Mouse (Mus musculus): ENCODE measurements around the gene Trdmt1.
"Not testable (repeated sequence)": the region's sequence is repeated elsewhere in the genome, so short reads cannot be mapped to it uniquely, and the experiment has no call there.

The Trdmt1 gene

DNA sequence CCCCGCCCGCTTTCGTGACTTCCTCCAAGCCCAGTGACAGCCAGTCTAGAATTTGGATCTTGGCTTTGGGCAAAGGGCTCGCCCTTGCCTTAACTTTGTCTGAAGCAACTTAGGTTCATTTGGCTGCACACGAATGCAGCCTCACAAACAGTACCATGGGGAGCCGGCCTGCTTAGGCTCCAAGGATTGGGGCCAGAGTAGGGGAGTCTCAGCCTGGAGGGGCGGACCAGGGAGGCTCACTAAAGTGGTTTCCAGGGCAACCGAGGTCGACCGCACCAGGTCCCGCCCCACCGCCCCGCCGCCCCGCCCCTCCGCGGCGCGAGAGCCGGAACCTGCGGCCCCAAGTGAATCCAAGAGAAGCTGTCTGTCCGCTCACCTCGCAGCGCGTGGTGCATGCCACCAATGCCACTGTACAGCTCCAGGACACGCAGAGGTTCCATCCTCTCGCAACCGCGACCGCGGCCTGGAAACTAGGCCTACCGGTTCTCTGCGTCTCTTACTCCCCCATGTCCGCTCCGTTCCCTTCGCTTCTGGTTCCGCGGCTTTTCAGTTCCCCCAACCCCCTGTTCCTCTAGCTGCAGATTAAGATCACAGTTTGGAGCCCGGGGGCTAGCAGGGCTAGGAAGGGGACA lies at the start of gene Trdmt1:
Gene Trdmt1 (minus strand): TSS at position 476 of the 632 bp plus-strand sequence.
- peak; percentile 84 for DNase-seq (ENCODE audit: low read depth, low spot score)

DNA sequence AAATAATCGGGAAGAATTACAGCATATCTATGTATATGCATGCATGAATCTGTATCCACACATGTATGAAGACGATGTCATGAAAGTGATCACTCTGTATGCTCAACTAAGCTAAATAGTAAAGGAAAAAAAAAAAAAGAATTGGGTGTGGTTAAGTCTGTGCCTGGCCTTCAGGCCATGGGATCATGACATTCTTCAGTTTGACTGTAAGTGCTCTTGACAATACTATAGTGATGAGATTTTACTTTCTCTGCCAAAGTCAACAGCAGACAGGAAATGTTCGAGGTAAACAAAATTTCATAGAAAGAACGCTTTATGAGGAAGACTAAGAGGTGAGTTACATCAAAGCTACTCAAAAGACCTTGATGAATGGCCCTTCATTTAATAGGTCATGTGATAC lies 48.9 kb upstream of the Trdmt1 start:
- DNase-seq (ENCODE audit: low read depth, low spot score), result no peak

GRCm38 (mm10) chr2:13583746-13584145 lies 39.3 kb upstream of the Trdmt1 start:
- not testable (repeated sequence) for DNase-seq (ENCODE audit: low read depth, low spot score)

DNA sequence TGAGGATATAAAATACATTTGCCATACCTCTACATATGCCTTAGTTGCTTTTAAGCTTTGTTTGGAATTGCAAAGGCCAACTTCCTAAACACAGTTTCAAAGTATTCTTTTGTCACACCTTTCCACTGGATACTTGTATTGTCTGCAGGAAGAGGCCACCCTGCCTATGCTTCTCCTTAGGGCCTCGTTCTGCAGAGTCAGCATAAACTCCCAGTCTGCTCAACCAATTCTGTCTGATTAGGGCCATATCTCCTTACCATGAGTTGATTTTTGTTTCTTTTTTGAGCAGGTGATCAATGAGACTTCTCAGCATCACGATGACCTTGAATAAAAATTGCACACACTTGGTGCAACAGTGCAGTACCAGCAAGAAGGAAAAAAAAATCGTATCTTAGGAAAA lies 37.7 kb upstream of the Trdmt1 start:
- DNase-seq (ENCODE audit: low read depth, low spot score), result no peak

GRCm38 (mm10) chr2:13579991-13580390 lies 35.5 kb upstream of the Trdmt1 start:
- DNase-seq (ENCODE audit: low read depth, low spot score), result no peak

DNA sequence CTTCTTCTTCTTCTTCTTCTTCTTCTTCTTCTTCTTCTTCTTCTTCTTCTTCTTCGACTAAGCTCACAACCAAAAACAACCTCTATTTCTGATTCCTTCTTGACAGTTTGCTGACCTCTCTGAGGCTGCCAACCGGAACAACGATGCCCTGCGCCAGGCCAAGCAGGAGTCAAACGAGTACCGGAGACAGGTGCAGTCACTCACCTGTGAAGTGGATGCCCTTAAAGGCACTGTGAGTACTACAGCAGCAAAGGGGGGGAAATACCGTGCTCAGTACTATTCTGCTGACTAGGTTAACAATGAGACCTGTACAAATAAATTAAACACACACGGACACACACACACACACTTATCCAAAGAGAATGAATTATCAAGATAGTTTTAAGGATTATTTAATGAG lies 34.8 kb upstream of the Trdmt1 start:
- DNase-seq (ENCODE audit: low read depth, low spot score), result no peak

GRCm38 (mm10) chr2:13578473-13579152 lies 34.1 kb upstream of the Trdmt1 start:
- no peak for DNase-seq (ENCODE audit: low read depth, low spot score)

DNA sequence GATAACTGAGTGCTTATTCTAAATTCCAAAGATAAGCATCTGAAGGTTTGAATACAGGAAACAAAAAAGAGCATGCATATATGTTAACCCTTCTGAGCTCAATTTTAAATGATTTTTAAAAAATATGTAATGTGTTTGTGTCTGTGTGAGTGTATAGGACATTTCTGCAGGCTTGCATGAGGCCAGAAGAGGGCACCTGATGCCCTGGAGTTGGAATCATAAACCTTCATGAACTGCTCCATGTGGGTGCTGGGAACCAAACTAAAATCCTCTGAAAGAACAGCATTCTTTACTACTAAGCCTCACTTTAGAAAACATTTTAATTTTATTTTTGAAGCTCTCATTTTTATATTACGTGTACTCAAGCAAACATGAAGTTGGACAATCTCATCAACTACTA lies 32.9 kb upstream of the Trdmt1 start:
- no peak for DNase-seq (ENCODE audit: low read depth, low spot score)

GRCm38 (mm10) chr2:13575926-13576325 lies 31.5 kb upstream of the Trdmt1 start:
- no peak for DNase-seq (ENCODE audit: low read depth, low spot score)

DNA sequence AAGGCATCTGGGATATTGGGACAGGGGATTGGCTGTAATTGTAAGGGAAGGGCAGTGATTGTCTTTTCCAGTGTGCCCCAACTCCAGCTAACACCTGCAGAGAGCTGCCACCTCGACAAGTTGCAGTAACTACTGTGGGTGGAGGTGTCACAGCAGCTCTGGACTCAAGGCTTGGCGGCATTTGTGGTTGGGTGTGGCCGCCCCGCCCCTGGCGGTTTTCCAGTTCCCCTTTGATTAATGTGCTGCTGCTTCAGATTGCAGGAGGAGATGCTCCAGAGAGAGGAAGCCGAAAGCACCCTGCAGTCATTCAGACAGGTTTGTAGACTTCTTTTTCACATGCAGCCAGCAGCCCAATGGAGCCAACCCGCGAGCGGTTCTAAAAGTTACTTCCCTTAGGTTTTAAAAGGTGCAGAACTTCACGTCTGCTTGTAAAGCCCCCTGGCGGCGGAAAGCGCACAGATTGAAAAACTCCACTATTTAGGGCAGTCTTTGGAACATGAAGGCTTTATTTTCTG lies 30.9 kb upstream of the Trdmt1 start:
- no peak for DNase-seq (ENCODE audit: low read depth, low spot score)

DNA sequence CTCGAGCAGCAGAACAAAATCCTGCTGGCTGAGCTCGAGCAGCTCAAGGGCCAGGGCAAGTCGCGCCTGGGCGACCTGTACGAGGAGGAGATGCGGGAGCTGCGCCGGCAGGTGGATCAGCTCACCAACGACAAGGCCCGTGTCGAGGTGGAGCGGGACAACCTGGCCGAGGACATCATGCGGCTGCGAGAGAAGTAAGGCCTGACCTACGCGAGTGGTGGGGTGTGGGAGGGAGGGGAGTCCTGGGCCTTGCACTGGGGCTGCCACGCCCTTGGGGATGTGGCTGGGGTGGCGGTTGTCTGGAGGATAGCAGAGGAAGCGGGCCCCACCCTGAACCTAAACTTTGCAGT lies 30.3 kb upstream of the Trdmt1 start:
- DNase-seq (ENCODE audit: low read depth, low spot score), result no peak

DNA sequence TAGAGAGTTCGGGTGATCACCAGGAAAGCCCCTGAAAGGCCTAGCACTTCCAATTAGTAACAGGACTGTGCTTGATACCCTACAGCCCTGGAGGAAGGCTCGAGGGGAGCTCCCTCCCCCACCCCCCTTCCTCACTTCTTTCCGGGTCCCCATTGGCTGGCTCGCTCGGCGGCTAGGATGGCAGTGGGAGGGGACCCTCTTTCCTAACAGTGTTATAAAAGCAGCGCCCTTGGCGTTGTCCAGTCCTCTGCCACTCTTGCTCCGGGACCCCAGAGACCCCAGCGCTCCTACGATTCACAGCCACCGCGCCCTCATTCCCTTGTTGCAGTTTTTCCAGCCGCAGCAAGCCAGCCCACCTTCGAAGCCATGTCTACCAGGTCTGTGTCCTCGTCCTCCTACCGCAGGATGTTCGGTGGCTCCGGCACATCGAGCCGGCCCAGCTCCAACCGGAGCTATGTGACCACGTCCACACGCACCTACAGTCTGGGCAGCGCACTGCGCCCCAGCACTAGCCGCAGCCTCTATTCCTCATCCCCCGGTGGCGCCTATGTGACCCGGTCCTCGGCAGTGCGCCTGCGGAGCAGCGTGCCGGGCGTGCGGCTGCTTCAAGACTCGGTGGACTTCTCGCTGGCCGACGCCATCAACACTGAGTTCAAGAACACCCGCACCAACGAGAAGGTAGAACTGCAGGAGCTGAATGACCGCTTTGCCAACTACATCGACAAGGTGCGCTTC lies 29.8 kb upstream of the Trdmt1 start:
- DNase-seq (ENCODE audit: low read depth, low spot score), result no peak

GRCm38 (mm10) chr2:13573408-13574065 lies 29.1 kb upstream of the Trdmt1 start, which contains the start of gene Vim:
Gene Vim (plus strand): TSS chr2:13573927.
- no peak for DNase-seq (ENCODE audit: low read depth, low spot score)

GRCm38 (mm10) chr2:13572647-13573407 lies 28.4 kb upstream of the Trdmt1 start:
- no peak for DNase-seq (ENCODE audit: low read depth, low spot score)

- no peak for DNase-seq (ENCODE audit: low read depth, low spot score)
Measured at GRCm38 (mm10) chr2:13572101-13572553, 27.7 kb upstream of the Trdmt1 start.

DNA sequence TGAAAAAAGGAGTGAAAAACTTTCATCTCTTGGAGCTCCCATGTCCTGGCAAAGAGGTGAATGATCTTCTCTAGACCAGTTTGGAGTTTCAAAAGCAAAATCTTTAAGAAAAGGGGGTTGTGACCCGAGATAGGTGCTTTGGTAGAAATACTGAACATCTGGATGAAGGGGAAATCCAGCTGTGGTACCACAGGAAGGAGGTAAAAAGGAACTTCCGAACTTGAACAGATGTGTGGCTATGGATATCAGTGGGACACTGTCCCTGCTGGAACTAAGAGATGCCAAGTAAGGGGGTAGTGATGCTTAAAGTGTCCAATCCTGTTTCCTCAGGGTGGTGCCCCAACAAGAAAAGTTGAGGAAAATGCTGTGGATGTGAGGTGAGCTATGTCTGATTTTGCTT lies 25.7 kb upstream of the Trdmt1 start:
- DNase-seq (ENCODE audit: low read depth, low spot score), result no peak

DNA sequence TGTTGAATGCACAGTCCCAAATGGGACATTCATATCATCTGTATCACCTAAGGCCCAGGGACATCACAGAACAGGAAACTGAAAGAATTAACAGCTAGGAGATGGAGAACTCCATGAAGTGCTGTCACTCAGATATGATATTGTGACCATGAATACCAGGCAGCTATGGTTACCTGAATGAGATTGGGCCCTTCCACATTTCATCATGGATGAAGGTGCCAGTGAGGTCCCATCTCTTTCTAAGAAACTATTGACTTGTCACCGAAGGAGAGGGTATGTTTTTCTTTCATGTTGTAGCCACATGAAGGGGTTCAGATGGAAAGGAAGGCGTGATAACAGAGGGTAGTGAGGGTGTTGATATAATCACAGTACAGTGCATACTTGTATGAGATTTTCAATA lies 15.9 kb upstream of the Trdmt1 start:
- DNase-seq (ENCODE audit: low read depth, low spot score), result no peak

- no peak for DNase-seq (ENCODE audit: low read depth, low spot score)
Measured at GRCm38 (mm10) chr2:13559729-13560128, 15.3 kb upstream of the Trdmt1 start.

- no peak for DNase-seq (ENCODE audit: low read depth, low spot score)
Measured at GRCm38 (mm10) chr2:13559303-13559702, 14.8 kb upstream of the Trdmt1 start.

GRCm38 (mm10) chr2:13558607-13559262 lies 14.3 kb upstream of the Trdmt1 start:
- DNase-seq (ENCODE audit: low read depth, low spot score), result no peak

Data from telencephalon, adult 2 months (tissue).